Mouse (Mus musculus) bone marrow macrophage, adult 2 months (primary cell): ENCODE results near the gene Nutm2.

ENCODE experiments used
- CTCF ChIP-seq: IDR thresholded peaks from 2 replicates; pipeline ENCODE4 v1.5.1; 2012; ENCODE audit warnings: low read depth, mild to moderate bottlenecking, low read length, moderate library complexity
- POLR2A ChIP-seq: IDR thresholded peaks from 2 replicates; pipeline ENCODE4 v1.6.1; 2012; ENCODE audit warnings: mild to moderate bottlenecking, low read depth, low read length, borderline replicate concordance

DNA sequence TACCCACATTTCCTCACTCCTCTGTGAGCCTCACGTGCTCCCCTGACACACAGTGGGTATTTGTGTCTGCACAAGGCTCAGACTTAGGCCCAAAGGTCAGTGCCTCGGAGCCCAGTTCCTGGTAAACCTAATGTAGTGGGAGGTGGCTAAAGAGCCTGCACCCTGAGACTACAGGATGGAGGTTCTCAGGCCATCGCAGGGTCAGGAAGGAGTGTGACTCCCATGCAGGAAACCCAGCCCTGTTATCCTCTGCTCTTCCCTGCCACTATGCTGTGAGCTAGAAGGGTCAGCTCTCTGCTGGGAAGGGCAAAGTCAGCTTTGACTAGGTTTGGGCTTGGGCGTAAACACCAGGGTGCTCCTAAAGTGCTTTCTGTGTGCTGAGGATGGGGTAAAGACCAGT, 40.4 kb upstream of the Nutm2 start:
- TF ChIP-seq CTCF (no peak), POLR2A (no peak)
